Mouse (Mus musculus) lung, postnatal 0 days (tissue): ENCODE data around the gene Etv5. TPM values are rescaled to one million over a fixed set of nuclear protein-coding genes. Genes with fewer than 3 reads are reported as not detected.
A peak's percentile ranks its signal among the peaks of the same experiment; 100 is the strongest.
"Not testable (repeated sequence)": the region's sequence is repeated elsewhere in the genome, so short reads cannot be mapped to it uniquely, and the experiment has no call there.

Experiments
- ATAC-seq: fragments of 200-750 bp; cut with Nextera tagmentation; 2 replicates; pipeline ENCODE4 v1.8.0; 2017; ENCODE audit warnings: moderate library complexity
- DNase-seq: peaks from one replicate; pipeline ENCODE4 v3.0.0-alpha.2; 2016; ENCODE audit warnings: low spot score
- H3K27ac ChIP-seq: fragments of 300-500 bp; sonication (generic); 2 replicates; pipeline ENCODE4 v1.5.1; 2014; ENCODE audit warnings: antibody characterized with exemption, mild to moderate bottlenecking, low read length, mixed read lengths
- H3K27me3 ChIP-seq: fragments of 300-500 bp; sonication (generic); replicated peaks from 2 replicates; pipeline ENCODE4 v1.6.1; 2014; ENCODE audit warnings: low read length, mixed read lengths; ENCODE audit not compliant: insufficient read depth
- H3K36me3 ChIP-seq: fragments of 300-500 bp; sonication (generic); 2 replicates; pipeline ENCODE4 v1.6.1; 2014; ENCODE audit warnings: low read length, mixed read lengths; ENCODE audit not compliant: insufficient read depth
- H3K4me1 ChIP-seq: fragments of 300-500 bp; sonication (generic); 2 replicates; pipeline ENCODE4 v1.6.1; 2014; ENCODE audit warnings: antibody characterized with exemption, low read depth, low read length, mixed read lengths; ENCODE audit not compliant: insufficient read depth
- H3K4me2 ChIP-seq: fragments of 300-500 bp; sonication (generic); replicated peaks from 2 replicates; pipeline ENCODE4 v1.6.1; 2014; ENCODE audit warnings: low read depth, mild to moderate bottlenecking, low read length, moderate library complexity, mixed read lengths
- H3K4me3 ChIP-seq: fragments of 300-500 bp; sonication (generic); 2 replicates; pipeline ENCODE4 v1.5.1; 2014; ENCODE audit warnings: low read depth, low read length
- H3K9ac ChIP-seq: fragments of 300-500 bp; sonication (generic); replicated peaks from 2 replicates; pipeline ENCODE4 v1.6.1; 2014; ENCODE audit warnings: low read depth, mild to moderate bottlenecking
- H3K9me3 ChIP-seq: fragments of 300-500 bp; sonication (generic); 2 replicates; pipeline ENCODE4 v1.6.1; 2016; ENCODE audit warnings: low read length, mixed read lengths
- CTCF ChIP-seq: IDR thresholded peaks from 2 replicates; pipeline ENCODE4 v1.5.1; 2016; ENCODE audit warnings: antibody characterized with exemption, mild to moderate bottlenecking
- EP300 ChIP-seq: IDR thresholded peaks from 2 replicates; pipeline ENCODE4 v1.6.1; 2016; ENCODE audit warnings: antibody characterized with exemption, mild to moderate bottlenecking, control low read depth
- WGBS: fragments of 180-500 bp; shearing (Covaris S2); extraction: QIAGEN DNeasy Blood & Tissue Kit; methylation state at CpG from one replicate; pipeline ENCODE4 v1.1.7; 2014; 5-methylcytosine and 5-hydroxymethylcytosine counted together
- polyA plus RNA-seq: library from polyadenylated mRNA; unstranded; fragments of >200 nt; fragmentation: Nextera tagmentation; extraction: Ambion mirVana; gene quantifications from 2 replicates; pipeline ENCODE4 v1.2.1, GENCODE M21; 2015

Gene Etv5
- polyA plus RNA-seq, 1 experiment from 2014 or later: 78.5 TPM

GRCm38 (mm10) chr16:22367099-22367498 is 72.4 kb downstream of the Etv5 start:
- Histone ChIP-seq H3K4me1 (no peaks in the 10 kb centered on the region), H3K9me3 (no peaks in the 10 kb centered on the region), H3K4me2 (no peak overlapping the region), H3K27ac (no peak overlapping the region), H3K36me3 (no peaks in the 10 kb centered on the region), H3K27me3 (no peaks in the 10 kb centered on the region), H3K4me3 (no peak overlapping the region), H3K9ac (no peak overlapping the region)
- 85% methylated on average over 7 of the region's 7 CpGs for WGBS
- TF ChIP-seq CTCF: no peak
- TF ChIP-seq EP300: no peak
- ATAC-seq: no peak
- no peak for DNase-seq

DNA sequence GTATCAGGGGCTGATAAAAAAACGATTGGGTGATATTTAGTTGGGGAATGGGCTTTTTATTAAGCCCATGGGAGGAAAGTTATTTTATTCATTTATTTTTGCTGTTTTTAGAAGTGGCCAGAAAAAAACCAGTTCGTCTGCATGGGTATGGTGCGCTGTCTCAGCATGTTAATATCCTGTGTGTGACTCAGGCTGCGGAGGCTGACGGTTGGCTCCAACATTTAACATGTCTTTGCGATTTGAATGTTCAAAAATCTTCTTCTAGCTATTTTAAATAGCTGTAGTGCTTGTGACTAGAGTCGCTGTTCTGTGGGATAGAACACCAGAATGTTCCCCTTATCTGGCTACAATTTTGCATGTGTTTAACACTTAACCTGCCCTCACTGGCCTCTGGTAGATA is 73.5 kb downstream of the Etv5 start:
- Histone ChIP-seq H3K9me3 (no peaks in the 10 kb centered on the region), H3K4me3 (no peak overlapping the region), H3K4me2 (no peak overlapping the region), H3K4me1 (no peaks in the 10 kb centered on the region), H3K9ac (no peak overlapping the region), H3K27ac (no peak overlapping the region), H3K27me3 (no peaks in the 10 kb centered on the region), H3K36me3 (no peaks in the 10 kb centered on the region)
- TF ChIP-seq EP300: no peak
- no peak for TF ChIP-seq CTCF
- ATAC-seq (no peak), DNase-seq (no peak)
- 74% methylated on average over 7 of the region's 7 CpGs for whole genome bisulfite sequencing

GRCm38 (mm10) chr16:22365596-22365995 is 73.9 kb downstream of the Etv5 start:
- H3K27ac ChIP-seq: no peak overlapping the region
- TF ChIP-seq CTCF: no peak
- no peak for TF ChIP-seq EP300
- ATAC-seq (no peak), DNase-seq (no peak)
- H3K9ac ChIP-seq: no peak overlapping the region
- H3K9me3 ChIP-seq: no peaks in the 10 kb centered on the region
- no peak overlapping the region for H3K4me3 ChIP-seq
- no peaks in the 10 kb centered on the region for H3K27me3 ChIP-seq
- 67% methylated on average over 3 of the region's 3 CpGs for WGBS
- H3K36me3 ChIP-seq: no peaks in the 10 kb centered on the region
- no peak overlapping the region for H3K4me2 ChIP-seq
- no peaks in the 10 kb centered on the region for H3K4me1 ChIP-seq

DNA sequence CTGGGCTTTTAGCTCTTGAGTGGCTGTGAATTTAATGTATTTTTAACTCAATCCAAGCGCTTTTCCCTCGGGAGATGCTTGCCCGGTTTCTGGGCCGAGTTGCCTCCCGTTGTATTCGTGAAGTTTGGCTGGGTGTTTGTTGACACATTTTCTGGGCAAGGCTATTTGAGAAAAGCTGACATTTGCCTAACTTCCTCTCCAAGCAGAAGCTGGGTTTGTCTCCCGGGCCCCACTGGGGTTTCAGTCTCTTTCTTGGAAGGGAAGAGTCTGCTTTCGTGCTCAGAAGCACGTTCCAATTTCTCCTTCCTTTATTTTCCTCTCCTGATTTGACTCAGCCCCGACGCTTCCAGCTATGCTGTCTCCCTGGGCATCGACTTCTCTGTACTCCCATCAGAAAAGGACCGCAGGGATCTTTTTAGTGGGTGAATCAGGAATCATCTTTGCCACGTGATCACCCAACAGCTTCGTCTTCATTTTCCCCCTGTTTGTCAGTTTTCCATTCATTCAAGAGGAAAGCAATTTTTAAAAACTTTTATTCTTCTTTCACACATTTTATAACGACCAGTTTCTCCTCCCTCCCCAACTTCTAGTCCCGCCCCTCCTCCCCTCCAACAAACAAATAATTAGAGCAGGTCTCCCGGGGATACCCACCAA is 80.7 kb downstream of the Etv5 start:
- Histone ChIP-seq H3K9ac (no peak overlapping the region), H3K4me1 (no peaks in the 10 kb centered on the region; the same call in 1 of the 2 replicates), H3K9me3 (no peaks in the 10 kb centered on the region), H3K27me3 (no peaks in the 10 kb centered on the region), H3K36me3 (no peaks in the 10 kb centered on the region), H3K27ac (no peak overlapping the region), H3K4me3 (no peak overlapping the region; the same call in 1 of the 2 replicates), H3K4me2 (peak overlapping the region; percentile 23)
- TF ChIP-seq EP300 (no peak), CTCF (no peak)
- no peak for ATAC-seq
- WGBS: 13% methylated on average over 18 of the region's 18 CpGs
- peak; percentile 33 for DNase-seq

DNA sequence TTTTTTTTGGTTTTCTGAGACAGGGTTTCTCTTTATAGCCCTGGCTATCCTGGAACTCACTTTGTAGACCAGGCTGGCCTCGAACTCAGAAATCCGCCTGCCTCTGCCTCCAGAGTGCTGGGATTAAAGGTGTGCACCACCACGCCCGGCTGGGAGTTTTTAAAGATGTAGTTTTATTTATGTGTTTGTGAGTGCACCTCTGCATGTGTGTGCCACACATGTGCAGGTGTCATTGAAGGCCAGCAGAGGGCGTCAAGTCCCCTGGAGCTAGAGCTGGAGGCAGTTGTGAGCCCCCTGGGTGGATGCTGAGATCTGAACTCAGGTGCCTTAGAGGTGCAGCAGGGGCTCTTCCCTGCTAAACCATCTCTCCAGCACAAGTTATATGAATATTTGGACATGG is 85.3 kb downstream of the Etv5 start:
- not testable (repeated sequence) for H3K4me2 ChIP-seq, H3K9me3 ChIP-seq, DNase-seq, H3K4me1 ChIP-seq, H3K4me3 ChIP-seq, H3K9ac ChIP-seq, ATAC-seq, H3K27me3 ChIP-seq, H3K36me3 ChIP-seq, H3K27ac ChIP-seq
- WGBS: 91% methylated on average over 5 of the region's 5 CpGs

- DNase-seq (no peak), ATAC-seq (no peak)
- Histone ChIP-seq H3K27me3 (no peaks in the 10 kb centered on the region), H3K4me1 (no peaks in the 10 kb centered on the region), H3K36me3 (no peaks in the 10 kb centered on the region), H3K27ac (no peak overlapping the region), H3K4me3 (no peak overlapping the region), H3K4me2 (no peak overlapping the region), H3K9me3 (no peaks in the 10 kb centered on the region), H3K9ac (no peak overlapping the region)
- WGBS: 73% methylated on average over 3 of the region's 3 CpGs
- TF ChIP-seq EP300 (no peak), CTCF (no peak)
Measured at GRCm38 (mm10) chr16:22353639-22354038, 85.9 kb downstream of the Etv5 start.

DNA sequence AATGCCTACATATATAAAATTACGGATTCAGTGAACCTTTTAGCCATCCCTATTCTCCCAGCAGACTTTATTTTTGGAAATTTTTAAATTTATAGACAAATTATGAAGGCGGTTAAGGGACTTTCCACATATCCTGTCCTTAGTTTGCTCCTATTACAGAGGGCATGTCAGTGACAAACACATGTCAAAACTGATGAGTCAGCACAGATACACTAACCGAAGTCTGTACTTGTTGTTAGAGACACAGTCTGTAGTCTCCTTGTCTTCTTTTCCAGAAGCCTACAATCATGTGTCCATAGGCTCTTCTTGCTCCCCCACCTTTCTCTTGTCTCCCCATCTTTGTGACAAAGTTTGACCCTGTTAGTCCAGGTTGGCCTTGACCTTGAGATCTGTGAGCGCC is 88.3 kb downstream of the Etv5 start:
- Histone ChIP-seq H3K4me2 (no peak overlapping the region), H3K4me3 (no peak overlapping the region), H3K9me3 (no peaks in the 10 kb centered on the region), H3K9ac (no peak overlapping the region), H3K27me3 (no peaks in the 10 kb centered on the region), H3K27ac (no peak overlapping the region), H3K4me1 (no peaks in the 10 kb centered on the region), H3K36me3 (no peaks in the 10 kb centered on the region)
- ATAC-seq: no peak
- no peak for DNase-seq
- TF ChIP-seq CTCF: no peak
- TF ChIP-seq EP300: no peak
- WGBS: 95% methylated on average over 4 of the region's 4 CpGs
